ENCODE assay signal across 8 mouse cellular contexts in genomic region chr16:22428853-22429341, GRCm38 (mm10). TPM values are rescaled to one million over a fixed set of nuclear protein-coding genes. Genes with fewer than 3 reads are reported as not detected.
DNase-seq lines count a peak whose midpoint lies in the region; ATAC-seq and TF ChIP-seq lines count a peak whose summit lies in the region.

No protein-coding gene starts in this region.

- H3K27me3 ChIP-seq in forebrain, embryonic 15.5 days = peaks cover 12% of the 10 kb centered on the region
- H3K27me3 ChIP-seq in liver, adult 2 months (ENCODE audit: control insufficient read depth, insufficient read depth, low read length) = no peaks in the 10 kb centered on the region

- H3K4me1 ChIP-seq in forebrain, embryonic 15.5 days = peaks cover 46% of the 10 kb centered on the region
- no peaks in the 10 kb centered on the region for H3K4me1 ChIP-seq in liver, adult 2 months (ENCODE audit: control insufficient read depth, insufficient read depth, low read length)

- H3K9ac ChIP-seq in forebrain, embryonic 15.5 days (replicated peaks) = no peak overlapping the region
- H3K9ac ChIP-seq in liver, adult 2 months (ENCODE audit: low read depth, low read length) = no peak overlapping the region

- H3K79me2 ChIP-seq in liver, adult 2 months (ENCODE audit: control insufficient read depth, insufficient read depth, low read length) = no peaks in the 10 kb centered on the region

- TF ChIP-seq CTCF in liver, adult 2 months (IDR thresholded peaks at IDR 0.05; ENCODE audit: low read depth, low read length) = peak; percentile 42

- peak; percentile 97 for DNase-seq in ES-CJ7 (ENCODE audit: low read depth, low spot score)
- DNase-seq in cerebellum, adult 18-20 months = peak; percentile 81 to 84
- DNase-seq in heart, postnatal 10 days = peak; percentile 83 to 87
- DNase-seq in kidney, postnatal 36 days = peak; percentile 91 to 95
- DNase-seq in liver, adult 2 months (ENCODE audit: extremely low read depth, low read depth, low spot score) = peak; percentile 84
- peak; percentile 24 for DNase-seq in naive thymus-derived CD4-positive, alpha-beta T cell, adult 2 months (ENCODE audit: low read depth)
- DNase-seq in thymus, postnatal 14 days = peak; percentile 47

- peak overlapping the region; percentile 77 for H3K27ac ChIP-seq in forebrain, embryonic 15.5 days (replicated peaks)
- H3K27ac ChIP-seq in liver, adult 2 months (replicated peaks; ENCODE audit: insufficient read depth, low read depth, low read length) = 0 out of 2 replicates have a peak overlapping the region, but pooled peaks have one; percentile 5

- ATAC-seq in forebrain, embryonic 15.5 days (replicated peaks) = peak; percentile 94

- no peaks in the 10 kb centered on the region for H3K9me3 ChIP-seq in forebrain, embryonic 15.5 days

- no peaks in the 10 kb centered on the region for H3K36me3 ChIP-seq in forebrain, embryonic 15.5 days
- H3K36me3 ChIP-seq in liver, adult 2 months (ENCODE audit: control insufficient read depth, insufficient read depth, low read length) = no peaks in the 10 kb centered on the region

- no peak for TF ChIP-seq POLR2A in liver, adult 2 months (IDR thresholded peaks at IDR 0.05; ENCODE audit: extremely low read depth, insufficient read depth, low read length)

- intact Hi-C loops in heart, postnatal 10 days (cut with DNase I) = no loop called here

- peak overlapping the region; percentile 26 for H3K4me3 ChIP-seq in forebrain, embryonic 15.5 days
- no peak overlapping the region for H3K4me3 ChIP-seq in liver, adult 2 months (ENCODE audit: insufficient read depth, low read depth, low read length)

- WGBS in forebrain, embryonic 15.5 days = under 1% methylated on average over 9 of the region's 9 CpGs
- WGBS in liver, adult 2 months = 16% methylated on average over 9 of the region's 9 CpGs

- H3K4me2 ChIP-seq in forebrain, embryonic 15.5 days (replicated peaks) = peak overlapping the region; percentile 45

RNA-seq across cellular contexts. Expression of gene Etv5, which starts 10.6 kb away (rescaled TPM):
- polyA plus RNA-seq in forebrain, embryonic 15.5 days (2015; fragmentation: Nextera tagmentation; extraction: Ambion mirVana) = 24.7 and 27.2 TPM in 2 replicates
- 1 to 10 TPM; 8.7 to 8.8 TPM for total RNA-seq in heart, postnatal 10 days (2021)
- 2.4 and 2.6 TPM in 2 replicates for total RNA-seq in liver, adult 2 months (2014; rRNA removed)
- polyA plus RNA-seq in liver, adult 2 months (2012; rRNA removed) = 3.0 TPM in 2 replicates

Comparison
In these comparisons a context has a peak if more than half of its experiments do, and no peak if none do; other contexts are left out.
1. DNase-seq: peak in every context shown above with its lines; median percentile 97 in ES-CJ7; 93 in kidney, postnatal 36 days; 85 in heart, postnatal 10 days; 84 in liver, adult 2 months; 82 in cerebellum, adult 18-20 months; 47 in thymus, postnatal 14 days; 24 in naive thymus-derived CD4-positive, alpha-beta T cell, adult 2 months.